Mouse (Mus musculus) ES-E14 (cell line): ENCODE measurements at regions not wholly inside any gene's neighbourhood (a gene's known extent, or its start where the extent isn't known, plus 50 kb on each side); places are given as distances from the start of the nearest gene placed in this dataset.
A peak's percentile ranks its signal among the peaks of the same experiment; 100 is the strongest.

Source experiments
- DNase-seq: peaks from one replicate; pipeline ENCODE4 v3.0.0-alpha.2; 2013; ENCODE audit warnings: low read depth, low spot score
- H3K27ac ChIP-seq: 2 replicates; pipeline ENCODE4 v1.5.1; 2012; ENCODE audit warnings: low read depth, mild to moderate bottlenecking, low read length, moderate library complexity, mixed read lengths; ENCODE audit not compliant: poor library complexity, insufficient read depth, severe bottlenecking
- H3K36me3 ChIP-seq: 2 replicates; pipeline ENCODE4 v1.6.1; 2012; ENCODE audit warnings: mild to moderate bottlenecking, low read length, moderate library complexity, mixed read lengths; ENCODE audit not compliant: control insufficient read depth, poor library complexity, insufficient read depth, severe bottlenecking
- H3K4me1 ChIP-seq, 2 experiments: fragments of 150-350 bp in 1 of 2; sonication (generic) in 1 of 2; 2 replicates each; pipeline ENCODE4 v1.6.1; 2012; ENCODE audit warnings: low read length in 2 of 2, mild to moderate bottlenecking in 1 of 2, mixed read lengths in 1 of 2; ENCODE audit not compliant: control insufficient read depth in 2 of 2, insufficient read depth in 2 of 2, poor library complexity in 1 of 2
- H3K4me3 ChIP-seq, 2 experiments: fragments of 150-350 bp in 1 of 2; sonication (generic) in 1 of 2; 2 replicates each; pipeline ENCODE4 v1.5.1; 2012; ENCODE audit warnings: low read length in 2 of 2, low read depth in 1 of 2, mild to moderate bottlenecking in 1 of 2, mixed read lengths in 1 of 2; ENCODE audit not compliant: insufficient read depth in 1 of 2, poor library complexity in 1 of 2, severe bottlenecking in 1 of 2
- H3K9ac ChIP-seq: 2 replicates; pipeline ENCODE4 v1.6.1; 2012; ENCODE audit warnings: low read depth, mild to moderate bottlenecking, low read length, mixed read lengths; ENCODE audit not compliant: poor library complexity, insufficient read depth, severe bottlenecking
- H3K9me3 ChIP-seq: fragments of 150-350 bp; sonication (generic); 2 replicates; pipeline ENCODE4 v1.6.1; 2012; ENCODE audit warnings: low read depth, mild to moderate bottlenecking, low read length; ENCODE audit not compliant: control insufficient read depth, insufficient read depth
- CHD2 ChIP-seq: IDR thresholded peaks from 2 replicates; pipeline ENCODE4 v1.6.1; 2014; ENCODE audit warnings: mild to moderate bottlenecking, low read depth, low read length, inconsistent platforms
- HCFC1 ChIP-seq: IDR thresholded peaks from 2 replicates; pipeline ENCODE4 v1.6.1; 2012; ENCODE audit warnings: low read length, inconsistent platforms, borderline replicate concordance; ENCODE audit not compliant: insufficient read depth
- MAFK ChIP-seq: IDR thresholded peaks from 2 replicates; pipeline ENCODE4 v1.6.1; 2014; ENCODE audit warnings: mild to moderate bottlenecking, low read depth, low read length, inconsistent platforms; ENCODE audit not compliant: insufficient read depth
- ZC3H11A ChIP-seq: IDR thresholded peaks from 2 replicates; pipeline ENCODE4 v1.6.1; 2012; ENCODE audit warnings: low read depth, mild to moderate bottlenecking, inconsistent platforms, low read length, borderline replicate concordance
- ZNF384 ChIP-seq: IDR thresholded peaks from 2 replicates; pipeline ENCODE4 v1.6.1; 2012; ENCODE audit warnings: low read depth, low read length, inconsistent platforms
- in situ Hi-C, 2 experiments: fragments of 600-800 bp; cut with MboI; formaldehyde crosslinking; loops; one replicate each; pipeline ENCODE4 v1.15.1; 2025; ENCODE audit warnings: low sequenced_read_pairs in 2 of 2, inconsistent platforms in 1 of 2; ENCODE audit not compliant: unreplicated experiment in 2 of 2

- no peaks in the 10 kb centered on the region for H3K36me3 ChIP-seq
- in situ Hi-C loops: no loop called here
- no peaks in the 10 kb centered on the region for H3K9me3 ChIP-seq
- TF ChIP-seq ZC3H11A (no peak), MAFK (no peak), CHD2 (no peak), ZNF384 (no peak), HCFC1 (no peak)
- no peak overlapping the region for H3K4me3 ChIP-seq
- H3K9ac ChIP-seq: no peak overlapping the region
- H3K4me1 ChIP-seq: no peaks in the 10 kb centered on the region
- H3K27ac ChIP-seq: no peak overlapping the region
- DNase-seq: no peak
Observed at GRCm38 (mm10) chr11:52622861-52623260, 141.6 kb upstream of the Fstl4 start.

GRCm38 (mm10) chr11:52628875-52629274 is 135.6 kb upstream of the Fstl4 start:
- TF ChIP-seq CHD2 (no peak), HCFC1 (no peak), ZC3H11A (no peak), ZNF384 (no peak)
- H3K27ac ChIP-seq: no peak overlapping the region
- DNase-seq: no peak
- no peaks in the 10 kb centered on the region for H3K9me3 ChIP-seq
- H3K9ac ChIP-seq: no peak overlapping the region
- no peak overlapping the region for H3K4me3 ChIP-seq
- no peaks in the 10 kb centered on the region for H3K36me3 ChIP-seq
- no peaks in the 10 kb centered on the region; a peak in 1 of 4 replicates for H3K4me1 ChIP-seq
- in situ Hi-C loops: no loop called here

- no peak overlapping the region for H3K9ac ChIP-seq
- 0 out of 4 replicates have a peak overlapping the region, but pooled peaks of 1 of the 2 experiments have one; percentile 24 for H3K4me3 ChIP-seq
- in situ Hi-C loops: no loop called here
- H3K4me1 ChIP-seq: no peaks in the 10 kb centered on the region; a peak in 1 of 4 replicates
- no peaks in the 10 kb centered on the region for H3K9me3 ChIP-seq
- no peaks in the 10 kb centered on the region for H3K36me3 ChIP-seq
- no peak overlapping the region for H3K27ac ChIP-seq
- DNase-seq: peak; percentile 65
- TF ChIP-seq HCFC1 (no peak), CHD2 (no peak), MAFK (no peak), ZC3H11A (no peak), ZNF384 (no peak)
Observed at GRCm38 (mm10) chr11:52629776-52630175, 134.7 kb upstream of the Fstl4 start.

- Histone ChIP-seq H3K4me1 (no peaks in the 10 kb centered on the region; a peak in 1 of 4 replicates), H3K27ac (no peak overlapping the region), H3K9me3 (no peaks in the 10 kb centered on the region), H3K9ac (no peak overlapping the region), H3K4me3 (no peak overlapping the region), H3K36me3 (no peaks in the 10 kb centered on the region)
- in situ Hi-C loops: no loop called here
- DNase-seq: no peak
- TF ChIP-seq ZC3H11A (0 out of 2 replicates have a peak, but pooled peaks have one; percentile 32), CHD2 (no peak)
Observed at GRCm38 (mm10) chr11:52631579-52631978, 132.9 kb upstream of the Fstl4 start.

- H3K9me3 ChIP-seq: no peaks in the 10 kb centered on the region
- no peaks in the 10 kb centered on the region; a peak in 1 of 4 replicates for H3K4me1 ChIP-seq
- no peak overlapping the region for H3K9ac ChIP-seq
- H3K36me3 ChIP-seq: no peaks in the 10 kb centered on the region
- DNase-seq: no peak
- H3K27ac ChIP-seq: no peak overlapping the region
- in situ Hi-C loops: no loop called here
- H3K4me3 ChIP-seq: no peak overlapping the region
- no peak for TF ChIP-seq HCFC1
- TF ChIP-seq MAFK: no peak
- TF ChIP-seq ZNF384: no peak
- TF ChIP-seq ZC3H11A: no peak
- TF ChIP-seq CHD2: no peak
Observed at GRCm38 (mm10) chr11:52634189-52634588, 130.2 kb upstream of the Fstl4 start.
